Mouse (Mus musculus) left cerebral cortex, adult 2 months (tissue): ENCODE measurements around the gene Epb41l4b. TPM values are rescaled to one million over a fixed set of nuclear protein-coding genes. Genes with fewer than 3 reads are reported as not detected.
A peak's percentile ranks its signal among the peaks of the same experiment; 100 is the strongest.

ENCODE experiments used
- DNase-seq, 2 experiments: peaks; one replicate each; pipeline ENCODE4 v3.0.0; 2021 to 2022; ENCODE audit warnings: low spot score in 2 of 2, mixed read lengths in 1 of 2; ENCODE audit errors: extremely low spot score in 1 of 2
- H3K27ac ChIP-seq: fragments of 200-600 bp; 2 replicates; pipeline ENCODE4 v1.8.1; 2022
- H3K4me3 ChIP-seq: fragments of 200-600 bp; 2 replicates; pipeline ENCODE4 v1.8.1; 2022
- CTCF ChIP-seq: fragments of 200-600 bp; IDR thresholded peaks from 2 replicates; pipeline ENCODE4 v1.8.1; 2022; ENCODE audit warnings: antibody characterized with exemption, mild to moderate bottlenecking, moderate library complexity
- intact Hi-C: fragments of 180-260 bp; cut with DNase I; formaldehyde crosslinking; loops from one replicate; pipeline ENCODE4 v1.15.1; 2025
- total RNA-seq, 2 experiments: library from RNA; stranded (reverse); gene quantifications; 2 replicates each; pipeline ENCODE4 v1.2.3; 2021

Gene Epb41l4b
- total RNA-seq, 2 experiments from 2014 or later: 37.7 to 42.8 TPM

GRCm38 (mm10) chr4:57129718-57130515 lies 13.3 kb downstream of the Epb41l4b start:
- H3K4me3 ChIP-seq: no peak overlapping the region
- DNase-seq: no peak
- no peak for TF ChIP-seq CTCF
- intact Hi-C loops: loop anchor here (5.0 kb wide), 1 partner anchor 187 kb away; no protein-coding TSS in a partner anchor
- no peak overlapping the region for H3K27ac ChIP-seq

- DNase-seq: no peak
- Histone ChIP-seq H3K4me3 (no peak overlapping the region), H3K27ac (no peak overlapping the region)
- intact Hi-C loops: no loop called here
- no peak for TF ChIP-seq CTCF
These were observed 20.2 kb downstream of the Epb41l4b start for GRCm38 (mm10) chr4:57123003-57123402.

- no peak for DNase-seq
- no peak for TF ChIP-seq CTCF
- intact Hi-C loops: no loop called here
- Histone ChIP-seq H3K27ac (no peak overlapping the region), H3K4me3 (no peak overlapping the region)
These were observed 21.1 kb downstream of the Epb41l4b start for GRCm38 (mm10) chr4:57122166-57122565.

- no peak for DNase-seq
- intact Hi-C loops: no loop called here
- no peak overlapping the region for H3K4me3 ChIP-seq
- H3K27ac ChIP-seq: no peak overlapping the region
- peak; percentile 30 for TF ChIP-seq CTCF
These were observed 22.7 kb downstream of the Epb41l4b start for GRCm38 (mm10) chr4:57120563-57120962.

DNA sequence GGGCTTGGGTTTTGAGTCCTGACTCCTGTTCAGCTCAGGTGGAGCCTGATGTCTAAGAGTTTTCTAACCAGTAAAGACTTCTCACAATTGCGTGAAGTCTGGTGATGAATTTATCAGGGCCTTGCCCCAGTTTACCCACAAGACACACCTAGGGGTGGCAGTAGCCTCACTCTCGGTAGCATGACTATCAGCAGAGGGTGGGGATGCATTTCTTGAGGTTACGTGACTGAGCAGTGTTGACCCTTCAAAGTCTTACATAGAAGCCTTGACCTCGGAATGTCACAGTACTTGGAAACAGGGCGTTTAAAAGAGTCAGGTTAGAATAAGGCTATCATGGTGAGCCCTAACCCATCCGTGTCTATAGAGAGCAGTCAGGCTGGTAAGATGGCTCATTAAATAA lies 23.3 kb downstream of the Epb41l4b start:
- Histone ChIP-seq H3K4me3 (no peak overlapping the region), H3K27ac (no peak overlapping the region)
- no peak for TF ChIP-seq CTCF
- no peak for DNase-seq
- intact Hi-C loops: no loop called here

- no peak for DNase-seq
- H3K27ac ChIP-seq: no peak overlapping the region
- intact Hi-C loops: no loop called here
- no peak overlapping the region for H3K4me3 ChIP-seq
- TF ChIP-seq CTCF: no peak
These were observed 24.4 kb downstream of the Epb41l4b start for GRCm38 (mm10) chr4:57118883-57119282.

DNA sequence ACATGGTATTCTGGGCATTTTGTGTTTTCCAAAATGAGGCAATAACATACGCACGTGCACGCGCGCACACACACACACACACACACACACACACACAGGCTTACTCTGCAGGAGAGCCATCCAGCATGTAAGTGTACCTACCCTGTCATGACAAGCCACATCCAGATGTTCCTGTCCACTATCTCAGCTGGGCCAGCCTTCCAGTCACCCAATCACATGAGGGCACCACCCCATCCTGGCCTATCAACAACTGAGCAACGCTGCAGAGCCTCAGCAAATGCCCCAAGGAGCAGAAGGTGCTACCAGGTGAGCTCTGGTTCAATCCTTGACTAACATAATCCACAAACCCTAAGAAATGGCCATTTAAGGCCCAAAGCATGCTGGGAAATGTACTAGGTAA lies 27.0 kb downstream of the Epb41l4b start:
- intact Hi-C loops: no loop called here
- no peak for TF ChIP-seq CTCF
- H3K4me3 ChIP-seq: no peak overlapping the region
- no peak for DNase-seq
- no peak overlapping the region for H3K27ac ChIP-seq

DNA sequence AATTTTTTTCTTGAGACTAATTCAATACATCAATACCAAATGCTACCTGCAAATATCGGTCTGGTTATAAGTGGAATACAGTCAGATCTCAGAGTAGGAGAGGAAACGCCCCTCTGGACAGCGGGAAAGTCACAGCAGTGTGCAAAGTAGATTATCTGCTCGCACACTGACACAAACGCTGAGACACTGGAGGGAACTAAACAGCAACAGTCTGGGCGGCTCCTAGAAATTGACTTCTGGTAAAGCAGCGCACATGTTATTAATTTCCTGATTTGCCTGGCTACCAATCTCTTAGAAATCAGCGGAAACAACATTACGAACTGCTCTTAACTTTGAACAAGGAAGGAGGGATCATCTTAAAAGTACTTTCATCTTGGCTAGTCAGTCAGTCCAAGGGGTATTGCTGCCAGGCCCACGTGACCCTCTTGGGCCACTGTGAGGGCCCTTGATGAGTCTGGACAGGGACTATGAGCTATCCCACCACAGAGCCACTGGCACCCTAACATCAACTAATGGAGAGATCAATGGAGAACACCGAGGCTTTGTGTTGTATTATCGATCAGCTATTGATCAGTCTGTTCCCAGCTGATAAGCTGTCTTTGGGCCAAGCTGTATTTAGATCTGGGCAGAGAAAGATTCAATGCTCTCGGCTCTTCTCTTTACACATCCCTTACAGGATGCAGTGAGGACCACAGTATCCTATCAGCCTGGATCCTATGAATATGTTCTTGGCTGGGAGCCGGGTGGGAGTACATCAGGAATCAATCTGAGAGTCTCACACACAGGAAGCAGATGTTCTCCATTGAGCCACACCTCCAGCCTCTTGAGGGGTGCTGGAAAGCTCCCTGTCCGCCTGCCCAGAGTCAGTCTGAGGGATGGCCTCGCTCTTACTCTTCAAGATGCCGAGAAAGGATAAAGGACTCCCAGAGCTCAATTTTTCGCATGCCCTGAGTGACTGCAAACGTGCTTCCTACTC lies 28.3 kb downstream of the Epb41l4b start:
- intact Hi-C loops: no loop called here
- no peak for DNase-seq
- no peak overlapping the region for H3K27ac ChIP-seq
- no peak for TF ChIP-seq CTCF
- no peak overlapping the region for H3K4me3 ChIP-seq

GRCm38 (mm10) chr4:57113472-57114216 lies 29.6 kb downstream of the Epb41l4b start:
- intact Hi-C loops: no loop called here
- Histone ChIP-seq H3K27ac (no peak overlapping the region), H3K4me3 (no peak overlapping the region)
- DNase-seq: no peak
- TF ChIP-seq CTCF: no peak

GRCm38 (mm10) chr4:57111992-57112540 lies 31.2 kb downstream of the Epb41l4b start:
- intact Hi-C loops: no loop called here
- H3K4me3 ChIP-seq: no peak overlapping the region
- no peak for TF ChIP-seq CTCF
- H3K27ac ChIP-seq: no peak overlapping the region
- DNase-seq: no peak

- Histone ChIP-seq H3K27ac (no peak overlapping the region), H3K4me3 (no peak overlapping the region)
- TF ChIP-seq CTCF: no peak
- no peak for DNase-seq
- intact Hi-C loops: no loop called here
These were observed 31.8 kb downstream of the Epb41l4b start for GRCm38 (mm10) chr4:57111411-57111810.
